Mouse (Mus musculus) embryonic facial prominence, embryonic 14.5 days (tissue): ENCODE results near the gene Nadsyn1. TPM values are rescaled to one million over a fixed set of nuclear protein-coding genes. Genes with fewer than 3 reads are reported as not detected.
A peak's percentile ranks its signal among the peaks of the same experiment; 100 is the strongest.

Experiments
- ATAC-seq: fragments of 200-750 bp; cut with Nextera tagmentation; 2 replicates; pipeline ENCODE4 v1.8.0; 2017; ENCODE audit warnings: low read depth, moderate number of reproducible peaks, moderate TSS enrichment
- DNase-seq: peaks from one replicate; pipeline ENCODE4 v3.0.0-alpha.2; 2015; ENCODE audit warnings: low spot score
- H3K27ac ChIP-seq: fragments of 300-500 bp; sonication (generic); replicated peaks from 2 replicates; pipeline ENCODE4 v1.5.1; 2014; ENCODE audit warnings: low read depth, mild to moderate bottlenecking, low read length, moderate library complexity
- H3K27me3 ChIP-seq: fragments of 300-500 bp; sonication (generic); replicated peaks from 2 replicates; pipeline ENCODE4 v1.6.1; 2014; ENCODE audit warnings: low read length; ENCODE audit not compliant: control insufficient read depth, insufficient read depth
- H3K36me3 ChIP-seq: fragments of 300-500 bp; sonication (generic); 2 replicates; pipeline ENCODE4 v1.6.1; 2014; ENCODE audit warnings: low read length, mixed read lengths; ENCODE audit not compliant: control insufficient read depth, insufficient read depth
- H3K4me1 ChIP-seq: fragments of 300-500 bp; sonication (generic); 2 replicates; pipeline ENCODE4 v1.6.1; 2014; ENCODE audit warnings: antibody characterized with exemption, low read length; ENCODE audit not compliant: control insufficient read depth, insufficient read depth
- H3K4me2 ChIP-seq: fragments of 300-500 bp; sonication (generic); 2 replicates; pipeline ENCODE4 v1.6.1; 2014; ENCODE audit warnings: low read depth, mild to moderate bottlenecking, low read length, moderate library complexity, mixed read lengths
- H3K4me3 ChIP-seq: fragments of 300-500 bp; sonication (generic); 2 replicates; pipeline ENCODE4 v1.5.1; 2014; ENCODE audit warnings: low read depth, mild to moderate bottlenecking, low read length
- H3K9ac ChIP-seq: fragments of 300-500 bp; sonication (generic); 2 replicates; pipeline ENCODE4 v1.6.1; 2014; ENCODE audit warnings: low read depth, mild to moderate bottlenecking, low read length, moderate library complexity, mixed read lengths
- H3K9me3 ChIP-seq: fragments of 300-500 bp; sonication (generic); 2 replicates; pipeline ENCODE4 v1.6.1; 2016; ENCODE audit warnings: low read length; ENCODE audit not compliant: control insufficient read depth
- WGBS: fragments of 180-500 bp; shearing (Covaris S2); extraction: QIAGEN DNeasy Blood & Tissue Kit; methylation state at CpG from one replicate; pipeline ENCODE4 v1.1.7; 2014; 5-methylcytosine and 5-hydroxymethylcytosine counted together
- microRNA-seq: library from miRNA; unstranded; fragments of <30 nt; microRNA quantifications from one replicate; pipeline ENCODE4, GENCODE M21; 2016; ENCODE audit warnings: borderline number of aligned reads
- polyA plus RNA-seq: library from polyadenylated mRNA; unstranded; fragments of >200 nt; fragmentation: Nextera tagmentation; extraction: Ambion mirVana; gene quantifications from 2 replicates; pipeline ENCODE4 v1.2.1, GENCODE M21; 2014

Gene Nadsyn1
- polyA plus RNA-seq, 1 experiment from 2014 or later, result 4.6 TPM

DNA sequence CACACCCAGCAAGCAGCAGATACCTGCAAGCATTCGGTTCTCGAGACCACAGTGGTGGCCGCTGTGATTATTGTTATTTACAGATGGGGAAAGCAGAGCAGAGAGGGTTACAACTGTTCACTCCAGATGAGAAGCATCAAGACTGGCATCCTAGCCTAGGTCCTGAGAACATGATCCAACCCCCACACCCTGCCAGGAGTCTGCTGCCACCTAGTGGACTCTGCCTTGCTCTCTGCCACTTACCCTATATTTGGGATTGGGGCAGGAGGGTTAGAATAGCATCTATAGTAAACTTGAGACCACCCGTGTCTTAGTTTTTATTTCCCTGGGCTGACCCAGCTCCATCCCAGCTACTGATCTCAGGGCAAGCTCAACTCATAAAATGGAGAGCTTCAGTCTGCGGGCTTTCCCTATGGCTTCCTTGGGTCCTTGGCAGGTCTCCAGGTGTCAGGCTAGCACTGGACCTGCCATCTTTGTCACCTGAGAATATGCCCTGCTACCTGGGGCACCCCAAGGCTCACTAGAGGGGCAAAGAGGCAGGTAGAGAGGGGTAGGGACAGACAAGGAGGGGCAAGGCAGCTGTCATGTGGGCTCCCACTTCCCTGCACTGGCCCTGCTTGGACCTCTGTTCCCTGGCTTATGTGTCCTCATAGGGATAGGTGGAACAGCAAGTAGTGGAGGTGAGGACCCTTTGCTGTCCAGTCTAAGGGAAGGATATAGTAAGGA is 68.5 kb downstream of the Nadsyn1 start:
- Histone ChIP-seq H3K9me3 (no peaks in the 10 kb centered on the region), H3K36me3 (no peaks in the 10 kb centered on the region), H3K4me2 (no peak overlapping the region), H3K9ac (no peak overlapping the region), H3K27ac (no peak overlapping the region), H3K4me1 (0 out of 2 replicates have a peak, but pooled peaks cover 7% of the 10 kb centered on the region), H3K4me3 (no peak overlapping the region), H3K27me3 (no peaks in the 10 kb centered on the region; the same call in none of the 2 replicates)
- DNase-seq (peak; percentile 70), ATAC-seq (peak; percentile 70; the same call in 1 of the 2 replicates)
- WGBS, result 47% methylated on average over 5 of the region's 5 CpGs

- Histone ChIP-seq H3K27me3 (no peaks in the 10 kb centered on the region; the same call in none of the 2 replicates), H3K4me2 (no peak overlapping the region), H3K9ac (no peak overlapping the region), H3K9me3 (no peaks in the 10 kb centered on the region), H3K4me1 (0 out of 2 replicates have a peak, but pooled peaks cover 7% of the 10 kb centered on the region), H3K4me3 (no peak overlapping the region), H3K27ac (no peak overlapping the region), H3K36me3 (no peaks in the 10 kb centered on the region)
- DNase-seq, result no peak
- no peak for ATAC-seq
- WGBS, result 71% methylated on average over 3 of the region's 3 CpGs
Measured at GRCm38 (mm10) chr7:143752606-143753005, 70.0 kb downstream of the Nadsyn1 start.

GRCm38 (mm10) chr7:143752056-143752455 is 70.6 kb downstream of the Nadsyn1 start:
- H3K36me3 ChIP-seq, result no peaks in the 10 kb centered on the region
- no peak overlapping the region for H3K4me3 ChIP-seq
- 0 out of 2 replicates have a peak, but pooled peaks cover 5% of the 10 kb centered on the region for H3K4me1 ChIP-seq
- no peaks in the 10 kb centered on the region; the same call in 1 of the 2 replicates for H3K27me3 ChIP-seq
- 73% methylated on average over 4 of the region's 4 CpGs for WGBS
- no peaks in the 10 kb centered on the region for H3K9me3 ChIP-seq
- H3K9ac ChIP-seq, result no peak overlapping the region
- DNase-seq (no peak), ATAC-seq (no peak)
- no peak overlapping the region for H3K27ac ChIP-seq
- no peak overlapping the region for H3K4me2 ChIP-seq

GRCm38 (mm10) chr7:143751380-143751779 is 71.3 kb downstream of the Nadsyn1 start:
- H3K9me3 ChIP-seq, result no peaks in the 10 kb centered on the region
- H3K4me1 ChIP-seq, result 0 out of 2 replicates have a peak, but pooled peaks cover under 1% of the 10 kb centered on the region
- WGBS, result 63% methylated on average over 1 of the region's 1 CpGs
- no peak overlapping the region for H3K4me3 ChIP-seq
- H3K36me3 ChIP-seq, result no peaks in the 10 kb centered on the region
- H3K4me2 ChIP-seq, result no peak overlapping the region
- H3K9ac ChIP-seq, result no peak overlapping the region
- H3K27me3 ChIP-seq, result no peaks in the 10 kb centered on the region; the same call in 1 of the 2 replicates
- DNase-seq (peak; percentile 33), ATAC-seq (no peak)
- no peak overlapping the region for H3K27ac ChIP-seq

- WGBS, result 52% methylated on average over 3 of the region's 3 CpGs
- ATAC-seq (no peak), DNase-seq (no peak)
- Histone ChIP-seq H3K36me3 (no peaks in the 10 kb centered on the region), H3K27ac (no peak overlapping the region), H3K4me3 (no peak overlapping the region), H3K27me3 (no peaks in the 10 kb centered on the region), H3K9me3 (no peaks in the 10 kb centered on the region), H3K4me2 (no peak overlapping the region), H3K9ac (no peak overlapping the region), H3K4me1 (0 out of 2 replicates have a peak, but pooled peaks cover 4% of the 10 kb centered on the region)
Measured at GRCm38 (mm10) chr7:143749045-143749444, 73.6 kb downstream of the Nadsyn1 start.

DNA sequence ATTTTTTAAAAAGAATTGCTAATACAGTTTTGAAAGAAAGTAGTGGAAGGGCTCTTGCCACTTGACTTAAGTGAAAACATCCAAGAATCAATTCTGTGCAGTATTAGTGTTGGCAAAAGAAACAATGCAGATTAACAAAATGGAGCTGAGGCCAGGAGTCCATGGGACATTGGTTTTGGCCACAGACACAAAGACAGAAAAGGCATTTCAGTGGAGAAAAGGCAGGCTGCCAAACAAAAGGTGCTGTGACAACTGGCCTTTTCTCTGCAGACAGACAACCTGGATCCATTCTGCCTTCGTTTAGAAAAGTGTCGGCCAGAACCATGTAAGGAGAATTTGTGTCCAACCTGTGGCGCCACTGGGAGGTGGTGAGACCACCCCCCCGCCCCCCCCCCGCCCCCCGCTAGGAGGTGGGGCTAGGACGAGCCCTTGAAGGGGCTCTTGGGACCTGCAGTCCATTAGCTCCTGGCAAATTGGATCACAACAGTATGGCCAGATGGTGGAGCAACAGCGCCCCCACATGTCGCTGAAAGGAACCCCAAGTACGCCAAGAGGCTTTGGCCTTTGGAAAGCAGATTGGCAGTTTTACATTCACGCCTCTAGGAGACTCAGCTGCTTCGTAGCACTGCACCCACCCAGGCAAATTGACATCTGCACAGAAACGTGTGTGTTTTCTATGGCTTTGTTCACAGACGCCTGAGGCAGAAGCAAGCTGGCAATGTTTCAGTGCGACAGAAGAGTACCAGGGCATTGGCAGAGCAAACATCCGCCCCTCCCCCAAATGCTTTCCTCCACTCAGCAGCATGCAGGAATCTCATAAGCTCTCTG is 74.4 kb downstream of the Nadsyn1 start:
- H3K4me2 ChIP-seq, result peak overlapping the region; percentile 44
- H3K9me3 ChIP-seq, result no peaks in the 10 kb centered on the region
- peak; percentile 93 for DNase-seq
- no peaks in the 10 kb centered on the region for H3K27me3 ChIP-seq
- peak overlapping the region; percentile 22; the same call in 1 of the 2 replicates for H3K27ac ChIP-seq
- H3K4me1 ChIP-seq, result 0 out of 2 replicates have a peak, but pooled peaks cover 4% of the 10 kb centered on the region
- peak; percentile 89 for ATAC-seq
- peak overlapping the region; percentile 44; the same call in 1 of the 2 replicates for H3K9ac ChIP-seq
- 3% methylated on average over 16 of the region's 16 CpGs for WGBS
- H3K4me3 ChIP-seq, result peak overlapping the region; percentile 19
- H3K36me3 ChIP-seq, result no peaks in the 10 kb centered on the region

Small RNA genes lying within 50 kb of the gene (microRNA-seq; reads per million reads assigned to microRNA genes)
- not detected for gene Gm22064

Other genes starting within 250 kb of the Nadsyn1 start
- 49.2 and 52.2 TPM in 2 replicates for gene Cars, start 222.8 kb downstream of the Nadsyn1 start, polyA plus RNA-seq
- gene Tnfrsf26, start 194.1 kb downstream of the Nadsyn1 start, polyA plus RNA-seq, result 0.53 and 0.63 TPM in 2 replicates
- 9.1 and 11.0 TPM in 2 replicates for gene Tnfrsf22, start 173.2 kb downstream of the Nadsyn1 start, polyA plus RNA-seq
- gene Tnfrsf23, start 137.0 kb downstream of the Nadsyn1 start, polyA plus RNA-seq, result 5.3 and 7.0 TPM in 2 replicates
- gene Osbpl5, start 65.9 kb downstream of the Nadsyn1 start, polyA plus RNA-seq, result 47.5 and 47.7 TPM in 2 replicates
- not detected in 2 replicates for gene Mrgprg, start 55.9 kb downstream of the Nadsyn1 start, polyA plus RNA-seq
- 2.1 and 2.4 TPM in 2 replicates for gene Mrgpre, start 38.3 kb downstream of the Nadsyn1 start, polyA plus RNA-seq
- 43.5 and 45.1 TPM in 2 replicates for gene Dhcr7, start 296 bp upstream of the Nadsyn1 start, polyA plus RNA-seq
- gene Gm498, start 44.0 kb upstream of the Nadsyn1 start, polyA plus RNA-seq, result not detected in 2 replicates
- 0.72 and 1.0 TPM in 2 replicates for gene Shank2, start 179.1 kb upstream of the Nadsyn1 start, polyA plus RNA-seq